Mouse (Mus musculus): ENCODE data around the gene Bax.

- no peak for TF ChIP-seq GATA1 (IDR thresholded peaks at IDR 0.05; ENCODE audit: low read length)
- TF ChIP-seq TAL1 (IDR thresholded peaks at IDR 0.05; ENCODE audit: low read length), result no peak
Measured at GRCm38 (mm10) chr7:45419859-45420614, 46.7 kb downstream of the Bax start.
